Mouse (Mus musculus) liver, postnatal 0 days (tissue): ENCODE results near the gene Slc17a8.

Source experiments
- CTCF ChIP-seq: sonication (generic); IDR thresholded peaks from 2 replicates; pipeline ENCODE4 v1.5.1; 2016; ENCODE audit warnings: antibody characterized with exemption, low read depth
- EP300 ChIP-seq: IDR thresholded peaks from 2 replicates; pipeline ENCODE4 v1.6.1; 2016; ENCODE audit warnings: antibody characterized with exemption, low read depth, mild to moderate bottlenecking

DNA sequence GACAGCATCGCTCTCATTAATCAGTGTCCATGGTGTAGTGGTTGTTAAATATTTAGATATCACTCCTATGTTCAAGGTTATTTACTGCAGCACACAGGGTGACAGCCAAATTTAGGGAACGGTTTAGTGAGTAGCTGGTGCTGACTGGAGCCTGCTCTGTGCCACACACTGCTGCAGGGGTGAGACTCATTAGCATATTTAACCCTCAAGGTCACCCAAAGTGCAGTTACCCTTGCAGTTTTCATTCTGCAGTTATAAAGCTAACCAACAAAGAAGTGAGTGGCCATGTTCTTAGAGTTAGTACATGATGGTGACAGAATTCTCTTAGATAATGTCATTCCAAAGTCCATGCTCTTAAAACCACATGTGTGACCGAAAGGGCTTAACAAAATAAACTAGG lies 78.7 kb downstream of the Slc17a8 start:
- TF ChIP-seq CTCF = no peak
- TF ChIP-seq EP300 = no peak
